Mouse (Mus musculus) limb, embryonic 14.5 days (tissue): ENCODE data around the gene Fxyd2. TPM values are rescaled to one million over a fixed set of nuclear protein-coding genes. Genes with fewer than 3 reads are reported as not detected.

Experiments used
- ATAC-seq: fragments of 200-750 bp; cut with Nextera tagmentation; 2 replicates; pipeline ENCODE4 v1.8.0; 2017; ENCODE audit warnings: low read depth, moderate number of reproducible peaks, moderate TSS enrichment; ENCODE audit not compliant: low FRiP score
- DNase-seq: peaks from one replicate; pipeline ENCODE4 v3.0.0-alpha.2; 2015; ENCODE audit warnings: low spot score
- H3K27ac ChIP-seq: fragments of 300-500 bp; sonication (generic); replicated peaks from 2 replicates; pipeline ENCODE4 v1.5.1; 2014; ENCODE audit warnings: low read depth, mild to moderate bottlenecking, low read length, moderate library complexity, mixed read lengths
- H3K27me3 ChIP-seq: fragments of 300-500 bp; sonication (generic); 2 replicates; pipeline ENCODE4 v1.6.1; 2014; ENCODE audit warnings: low read length, mixed read lengths; ENCODE audit not compliant: control insufficient read depth, insufficient read depth
- H3K36me3 ChIP-seq: fragments of 300-500 bp; sonication (generic); 2 replicates; pipeline ENCODE4 v1.6.1; 2014; ENCODE audit warnings: mild to moderate bottlenecking, low read length, moderate library complexity, mixed read lengths; ENCODE audit not compliant: control insufficient read depth, insufficient read depth
- H3K4me1 ChIP-seq: fragments of 300-500 bp; sonication (generic); 2 replicates; pipeline ENCODE4 v1.6.1; 2014; ENCODE audit warnings: antibody characterized with exemption, low read length, mixed read lengths; ENCODE audit not compliant: control insufficient read depth, insufficient read depth
- H3K4me2 ChIP-seq: fragments of 300-500 bp; sonication (generic); replicated peaks from 2 replicates; pipeline ENCODE4 v1.6.1; 2014; ENCODE audit warnings: low read depth, mild to moderate bottlenecking, low read length, moderate library complexity; ENCODE audit not compliant: severe bottlenecking
- H3K4me3 ChIP-seq: fragments of 300-500 bp; sonication (generic); replicated peaks from 2 replicates; pipeline ENCODE4 v1.5.1; 2014; ENCODE audit warnings: low read length
- H3K9ac ChIP-seq: fragments of 300-500 bp; sonication (generic); 2 replicates; pipeline ENCODE4 v1.6.1; 2014; ENCODE audit warnings: mild to moderate bottlenecking, low read depth, low read length, moderate library complexity; ENCODE audit not compliant: severe bottlenecking
- H3K9me3 ChIP-seq: fragments of 300-500 bp; sonication (generic); 2 replicates; pipeline ENCODE4 v1.6.1; 2016; ENCODE audit warnings: low read length; ENCODE audit not compliant: control insufficient read depth
- POLR2A ChIP-seq: fragments of 200-500 bp; IDR thresholded peaks from 2 replicates; pipeline ENCODE4 v1.8.0; 2012; ENCODE audit warnings: inconsistent platforms, mild to moderate bottlenecking, moderate library complexity, borderline replicate concordance; ENCODE audit not compliant: insufficient read depth, insufficient read length; ENCODE audit errors: extremely low read depth
- WGBS: fragments of 180-500 bp; shearing (Covaris S2); extraction: QIAGEN DNeasy Blood & Tissue Kit; methylation state at CpG from one replicate; pipeline ENCODE4 v1.1.7; 2014; 5-methylcytosine and 5-hydroxymethylcytosine counted together
- polyA plus RNA-seq, 2 experiments: library from polyadenylated mRNA; depleted of rRNA in 1 of 2; stranded (reverse) in 1 of 2; unstranded in 1 of 2; fragments of >200 nt; fragmentation: Nextera tagmentation in 1 of 2; extraction: Ambion mirVana in 1 of 2; gene quantifications; 2 replicates each; pipeline versions ENCODE4 v1.2.1 to v1.2.3; 2012 to 2014

The Fxyd2 gene
- polyA plus RNA-seq, 2 experiments: 6.1 to 8.5 TPM

- TF ChIP-seq POLR2A: no peak
- ATAC-seq: no peak
- Histone ChIP-seq H3K27ac (no peak overlapping the region), H3K9me3 (no peaks in the 10 kb centered on the region), H3K9ac (no peak overlapping the region), H3K27me3 (0 out of 2 replicates have a peak, but pooled peaks cover 6% of the 10 kb centered on the region), H3K36me3 (no peaks in the 10 kb centered on the region), H3K4me3 (no peak overlapping the region), H3K4me2 (no peak overlapping the region), H3K4me1 (no peaks in the 10 kb centered on the region)
- DNase-seq: no peak
- WGBS: 72% methylated on average over 7 of the region's 7 CpGs
These were observed 23.4 kb downstream of the Fxyd2 start for GRCm38 (mm10) chr9:45422761-45423298.

- Histone ChIP-seq H3K27me3 (peaks cover 35% of the 10 kb centered on the region), H3K4me1 (peaks cover 14% of the 10 kb centered on the region), H3K27ac (no peak within 1 kb of the TSS), H3K9me3 (no peaks in the 10 kb centered on the region), H3K4me3 (no peak within 1 kb of the TSS), H3K36me3 (no peaks in the 10 kb centered on the region), H3K4me2 (no peak within 1 kb of the TSS), H3K9ac (no peak within 1 kb of the TSS)
- WGBS: 79% methylated on average over 4 of the region's 4 CpGs
- no peak for TF ChIP-seq POLR2A
- ATAC-seq (no peak), DNase-seq (no peak)
These were observed 27.0 kb downstream of the Fxyd2 start, which contains the start of gene Dscaml1 for GRCm38 (mm10) chr9:45426456-45426855. Gene Dscaml1, plus strand, starts transcription at chr9:45426628.

DNA sequence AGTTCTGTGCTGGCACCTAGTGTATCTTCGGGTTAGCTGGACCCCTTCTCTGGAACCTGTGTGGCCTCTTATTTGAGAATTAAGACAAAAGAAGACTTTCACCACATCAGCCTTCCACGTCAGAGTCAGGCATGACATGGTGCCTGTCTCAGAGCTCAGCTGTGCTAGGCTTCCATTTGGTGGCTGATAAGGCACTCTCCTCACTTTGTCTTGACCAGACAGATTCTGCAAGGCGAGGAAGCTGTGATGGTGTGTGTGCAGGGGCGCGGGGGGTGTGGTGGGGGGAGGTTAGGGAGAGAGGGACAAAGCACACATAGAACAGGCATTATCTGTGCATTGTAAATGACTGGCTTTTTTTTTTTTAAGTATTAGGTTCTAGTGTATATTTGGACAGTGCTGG lies 29.9 kb downstream of the Fxyd2 start:
- H3K4me2 ChIP-seq: no peak overlapping the region
- no peak for ATAC-seq
- H3K9ac ChIP-seq: no peak overlapping the region
- no peak overlapping the region for H3K27ac ChIP-seq
- DNase-seq: no peak
- H3K4me1 ChIP-seq: peaks cover 14% of the 10 kb centered on the region
- TF ChIP-seq POLR2A: no peak
- H3K27me3 ChIP-seq: peaks cover 49% of the 10 kb centered on the region
- H3K9me3 ChIP-seq: no peaks in the 10 kb centered on the region
- H3K36me3 ChIP-seq: no peaks in the 10 kb centered on the region
- H3K4me3 ChIP-seq: no peak overlapping the region
- WGBS: 30% methylated on average over 5 of the region's 5 CpGs

DNA sequence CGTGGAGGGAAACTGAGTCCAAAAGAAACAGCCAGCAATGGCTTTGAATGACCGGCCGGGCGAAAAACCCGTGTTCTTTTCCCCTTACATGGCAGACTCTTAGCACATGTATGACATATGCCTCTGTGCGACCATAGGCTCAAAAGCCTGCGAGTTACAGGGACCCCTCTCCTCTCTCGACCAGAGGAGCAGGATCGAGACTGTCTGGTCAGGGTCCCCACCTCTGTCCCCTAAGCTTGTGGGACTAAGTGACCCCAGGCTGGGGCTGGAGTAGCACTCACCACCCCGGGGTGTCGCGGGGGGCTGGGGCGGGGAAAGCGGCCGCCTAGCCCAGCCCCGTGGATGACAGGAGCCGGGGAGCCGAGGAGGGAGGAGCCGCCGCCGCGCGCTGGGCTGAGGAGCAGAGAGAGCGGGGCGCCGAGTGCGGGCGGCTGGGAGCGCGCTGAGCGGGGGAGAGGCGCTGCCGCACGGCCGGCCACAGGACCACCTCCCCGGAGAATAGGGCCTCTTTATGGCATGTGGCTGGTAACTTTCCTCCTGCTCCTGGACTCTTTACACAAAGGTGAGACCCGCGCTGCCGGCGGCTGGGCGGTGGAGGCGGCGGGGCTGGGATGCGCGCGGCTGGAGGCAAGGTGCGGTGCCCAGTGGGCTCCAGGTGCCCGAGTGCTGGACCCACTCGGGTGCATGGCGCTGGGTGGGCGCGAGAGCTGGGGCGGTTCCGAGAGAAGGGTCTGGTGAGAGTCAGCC lies 30.7 kb downstream of the Fxyd2 start:
- ATAC-seq (no peak), DNase-seq (no peak)
- WGBS: 2% methylated on average over 39 of the region's 54 CpGs
- peaks cover 49% of the 10 kb centered on the region for H3K27me3 ChIP-seq
- no peak overlapping the region for H3K27ac ChIP-seq
- TF ChIP-seq POLR2A: no peak
- H3K9me3 ChIP-seq: no peaks in the 10 kb centered on the region
- peaks cover 14% of the 10 kb centered on the region for H3K4me1 ChIP-seq
- peak overlapping the region; percentile 73 for H3K4me2 ChIP-seq
- peak overlapping the region; percentile 40 for H3K4me3 ChIP-seq
- H3K36me3 ChIP-seq: no peaks in the 10 kb centered on the region
- H3K9ac ChIP-seq: peak overlapping the region; percentile 40; the same call in 1 of the 2 replicates

- Histone ChIP-seq H3K9ac (peak overlapping the region; percentile 40; the same call in 1 of the 2 replicates), H3K27ac (no peak overlapping the region), H3K4me3 (peak overlapping the region; percentile 40), H3K9me3 (no peaks in the 10 kb centered on the region), H3K4me2 (peak overlapping the region; percentile 73), H3K27me3 (peaks cover 49% of the 10 kb centered on the region), H3K4me1 (peaks cover 14% of the 10 kb centered on the region), H3K36me3 (no peaks in the 10 kb centered on the region)
- TF ChIP-seq POLR2A: no peak
- WGBS: 0% methylated on average over 3 of the region's 17 CpGs
- ATAC-seq (no peak), DNase-seq (no peak)
These were observed 31.2 kb downstream of the Fxyd2 start for GRCm38 (mm10) chr9:45430698-45430959.
